Mouse (Mus musculus) CH12.LX (cell line): ENCODE data around the gene Mst1. TPM values are rescaled to one million over a fixed set of nuclear protein-coding genes. Genes with fewer than 3 reads are reported as not detected.

ENCODE experiments used
- DNase-seq: peaks from one replicate; pipeline ENCODE4 v3.0.0-alpha.2; 2013; ENCODE audit errors: extremely low read depth
- H3K27ac ChIP-seq: 2 replicates; pipeline ENCODE4 v1.5.1; 2012; ENCODE audit warnings: low read depth, mild to moderate bottlenecking, control low read depth, moderate library complexity; ENCODE audit not compliant: insufficient read depth
- H3K27me3 ChIP-seq: replicated peaks from 2 replicates; pipeline ENCODE3; 2012; ENCODE audit warnings: inconsistent platforms
- H3K36me3 ChIP-seq, 2 experiments: replicated peaks in 1 of 2; 2 replicates each; pipeline versions ENCODE3 to v1.6.1; 2012; ENCODE audit warnings: inconsistent platforms in 1 of 2, low read length in 1 of 2, mild to moderate bottlenecking in 1 of 2, mixed read lengths in 1 of 2, moderate library complexity in 1 of 2; ENCODE audit not compliant: control insufficient read depth in 1 of 2, insufficient read depth in 1 of 2
- H3K4me1 ChIP-seq, 2 experiments: 2 replicates each; pipeline ENCODE4 v1.6.1; 2012; ENCODE audit warnings: inconsistent platforms in 1 of 2, moderate library complexity in 1 of 2; ENCODE audit not compliant: insufficient read depth in 2 of 2, control insufficient read depth in 1 of 2
- H3K4me2 ChIP-seq: 2 replicates; pipeline ENCODE4 v1.6.1; 2012; ENCODE audit warnings: low read depth, mild to moderate bottlenecking, control low read depth; ENCODE audit not compliant: poor library complexity, insufficient read depth, severe bottlenecking
- H3K4me3 ChIP-seq, 3 experiments: fragments of 150-350 bp in 1 of 3; sonication (generic) in 1 of 3; replicated peaks in 1 of 3; 2 replicates each; pipeline versions ENCODE3 to v1.5.1; 2011 to 2012; ENCODE audit warnings: low read depth in 2 of 3, low read length in 2 of 3, mild to moderate bottlenecking in 2 of 3, moderate library complexity in 2 of 3, control low read depth in 1 of 3, improper control_type of control experiment in 1 of 3, inconsistent platforms in 1 of 3, mixed read lengths in 1 of 3; ENCODE audit not compliant: poor library complexity in 1 of 3
- H3K79me2 ChIP-seq: replicated peaks from 2 replicates; pipeline ENCODE4 v1.6.1; 2012; ENCODE audit warnings: mild to moderate bottlenecking, moderate library complexity; ENCODE audit not compliant: control insufficient read depth, poor library complexity, insufficient read depth, severe bottlenecking; ENCODE audit errors: extremely low read depth
- H3K9ac ChIP-seq: 2 replicates; pipeline ENCODE4 v1.6.1; 2012; ENCODE audit warnings: low read depth, mild to moderate bottlenecking, control low read depth, moderate library complexity; ENCODE audit not compliant: insufficient read depth
- H3K9me3 ChIP-seq: replicated peaks from 2 replicates; pipeline ENCODE3; 2012; ENCODE audit warnings: low read length, inconsistent platforms, mixed read lengths
- BHLHE40 ChIP-seq: IDR thresholded peaks from 2 replicates; pipeline ENCODE4 v1.6.1; 2011; ENCODE audit warnings: mild to moderate bottlenecking, low read depth, low read length, improper control_type of control experiment
- CTCF ChIP-seq, 2 experiments: IDR thresholded peaks in 1 of 2; conservative IDR thresholded peaks in 1 of 2; 2 replicates each; pipeline ENCODE4 v1.5.1; 2011 to 2012; ENCODE audit warnings: low read depth in 2 of 2, low read length in 2 of 2, improper control_type of control experiment in 1 of 2, inconsistent platforms in 1 of 2, mild to moderate bottlenecking in 1 of 2, moderate library complexity in 1 of 2
- ELF1 ChIP-seq: IDR thresholded peaks from 2 replicates; pipeline ENCODE4 v1.6.1; 2014; ENCODE audit warnings: low read depth, mild to moderate bottlenecking, inconsistent platforms, low read length, improper control_type of control experiment
- IRF4 ChIP-seq: IDR thresholded peaks from 2 replicates; pipeline ENCODE4 v1.6.1; 2014; ENCODE audit warnings: low read depth, mild to moderate bottlenecking, inconsistent platforms, low read length, improper control_type of control experiment
- JUN ChIP-seq: IDR thresholded peaks from 2 replicates; pipeline ENCODE4 v1.6.1; 2011; ENCODE audit warnings: low read depth, mild to moderate bottlenecking, low read length, improper control_type of control experiment, moderate library complexity; ENCODE audit not compliant: insufficient read depth
- KAT2A ChIP-seq: IDR thresholded peaks from 2 replicates; pipeline ENCODE4 v1.6.1; 2012; ENCODE audit warnings: low read length, improper control_type of control experiment, inconsistent platforms; ENCODE audit not compliant: insufficient replicate concordance
- MAX ChIP-seq: IDR thresholded peaks from 2 replicates; pipeline ENCODE4 v1.6.1; 2011; ENCODE audit warnings: low read length, improper control_type of control experiment
- MEF2A ChIP-seq: IDR thresholded peaks from 2 replicates; pipeline ENCODE4 v1.6.1; 2014; ENCODE audit warnings: low read depth, mild to moderate bottlenecking, inconsistent platforms, low read length, improper control_type of control experiment, borderline replicate concordance
- PAX5 ChIP-seq: IDR thresholded peaks from 2 replicates; pipeline ENCODE4 v1.6.1; 2012; ENCODE audit warnings: low read length, inconsistent platforms, mixed read lengths
- POLR2AphosphoS2 ChIP-seq: IDR thresholded peaks from 2 replicates; pipeline ENCODE4 v1.6.1; 2011; ENCODE audit warnings: low read depth, low read length, improper control_type of control experiment
- RCOR1 ChIP-seq: conservative IDR thresholded peaks from 2 replicates; pipeline ENCODE4 v1.6.1; 2012; ENCODE audit warnings: low read depth, mild to moderate bottlenecking, inconsistent platforms, low read length, improper control_type of control experiment
- SMC3 ChIP-seq: IDR thresholded peaks from 2 replicates; pipeline ENCODE4 v1.6.1; 2011; ENCODE audit warnings: low read depth, low read length, improper control_type of control experiment
- TBP ChIP-seq: conservative IDR thresholded peaks from 2 replicates; pipeline ENCODE4 v1.6.1; 2011; ENCODE audit warnings: low read depth, low read length, improper control_type of control experiment
- ZC3H11A ChIP-seq: IDR thresholded peaks from 2 replicates; pipeline ENCODE4 v1.6.1; 2012; ENCODE audit warnings: low read depth, mild to moderate bottlenecking, inconsistent platforms, low read length, improper control_type of control experiment
- ZKSCAN1 ChIP-seq: IDR thresholded peaks from 2 replicates; pipeline ENCODE4 v1.6.1; 2012; ENCODE audit warnings: low read depth, inconsistent platforms, low read length, improper control_type of control experiment, borderline replicate concordance
- ZMIZ1 ChIP-seq: IDR thresholded peaks from 2 replicates; pipeline ENCODE4 v1.6.1; 2012; ENCODE audit warnings: low read depth, mild to moderate bottlenecking, inconsistent platforms, low read length, improper control_type of control experiment
- dilution Hi-C: fragments of 300-500 bp; cut with MboI; formaldehyde crosslinking; loops from 2 replicates; pipeline ENCODE4 v1.14.3; 2020; ENCODE audit warnings: low sequenced_read_pairs; ENCODE audit not compliant: extremely low pct_unique_long_range_greater_than_20kb, extremely low pct_ligation_motif_present
- in situ Hi-C: fragments of 300-500 bp; cut with MboI; formaldehyde crosslinking; loops from 3 replicates; pipeline ENCODE4 v1.14.3; 2019; ENCODE audit warnings: low sequenced_read_pairs, low pct_ligation_motif_present, low pct_unique_long_range_greater_than_20kb, mixed read lengths
- polyA plus RNA-seq: library from polyadenylated mRNA; unstranded; fragments of >175 nt; gene quantifications from 2 replicates; pipeline ENCODE4 v1.2.1, GENCODE M21; 2012; ENCODE audit warnings: low read depth; ENCODE audit not compliant: insufficient read length
- total RNA-seq, 2 experiments: library from RNA; depleted of rRNA; stranded (reverse); fragments of 300-350 nt in 1 of 2; fragments of >200 nt in 1 of 2; gene quantifications; 2 replicates each; pipeline ENCODE4 v1.2.3; 2012 to 2014

Mst1 gene
- total and polyA plus RNA-seq, 3 experiments = 16.9 to 59.6 (median 21.4) TPM

- TF ChIP-seq ZC3H11A (no peak), TBP (no peak), MAX (peak; percentile 99), JUN (no peak), POLR2AphosphoS2 (no peak; the same call in 1 of the 2 replicates), ELF1 (peak; percentile 96), MEF2A (peak; percentile 46; the same call in 1 of the 2 replicates), RCOR1 (peak; percentile 81)
- TF ChIP-seq, all 38 proteins: peak for 22
These were observed 24.7 kb downstream of the Mst1 start (continued) for GRCm38 (mm10) chr9:108104766-108105548.

- Histone ChIP-seq H3K27ac (peak overlapping the region; percentile 51; the same call in 1 of the 2 replicates), H3K9me3 (no peaks in the 10 kb centered on the region), H3K4me3 (peak overlapping the region; percentile 68 to 80 (median 79)), H3K79me2 (peaks cover 5% of the 10 kb centered on the region), H3K9ac (peak overlapping the region; percentile 57), H3K36me3 (peaks cover 19 to 70% of the 10 kb centered on the region in 2 experiments)
- in situ Hi-C loops = loop anchor here (10.0 kb wide), 1 partner anchor 179 kb away; no protein-coding TSS in a partner anchor
- DNase-seq = no peak
- dilution Hi-C loops = no loop called here
- TF ChIP-seq ZKSCAN1 (no peak), PAX5 (no peak), SMC3 (no peak), JUN (no peak), POLR2AphosphoS2 (no peak), IRF4 (no peak), BHLHE40 (no peak)
- TF ChIP-seq, all 38 proteins: peak for 0
- peak overlapping the region; percentile 76 for H3K4me2 ChIP-seq
- no peaks in the 10 kb centered on the region for H3K27me3 ChIP-seq
- H3K4me1 ChIP-seq = peaks cover 11 to 47% of the 10 kb centered on the region in 2 experiments
These were observed 25.3 kb downstream of the Mst1 start for GRCm38 (mm10) chr9:108105549-108105863.

- H3K9ac ChIP-seq = peak overlapping the region; percentile 57; the same call in 1 of the 2 replicates
- no peaks in the 10 kb centered on the region for H3K9me3 ChIP-seq
- H3K27me3 ChIP-seq = no peaks in the 10 kb centered on the region
- H3K4me2 ChIP-seq = peak overlapping the region; percentile 76
- H3K27ac ChIP-seq = no peak overlapping the region
- peaks cover 18 to 70% of the 10 kb centered on the region in 2 experiments for H3K36me3 ChIP-seq
- TF ChIP-seq ZMIZ1 (no peak), SMC3 (peak; percentile 21; the same call in 1 of the 2 replicates), CTCF (conservative IDR thresholded peaks at IDR 0.05 in 1 of 2, IDR thresholded peaks at IDR 0.05 in 1 of 2; ENCODE audit: low read depth in 2 of 2, low read length in 2 of 2) (peak; percentile 28 to 59; a peak in 2 of 4 replicates), KAT2A (no peak)
- peaks cover 5% of the 10 kb centered on the region for H3K79me2 ChIP-seq
- DNase-seq = peak; percentile 38
- H3K4me3 ChIP-seq = peak overlapping the region; percentile 68 to 80 (median 79)
- dilution Hi-C loops = no loop called here
- in situ Hi-C loops = loop anchor here (10.0 kb wide), 1 partner anchor 179 kb away; no protein-coding TSS in a partner anchor
- peaks cover 11 to 47% of the 10 kb centered on the region in 2 experiments for H3K4me1 ChIP-seq
These were observed 25.9 kb downstream of the Mst1 start for GRCm38 (mm10) chr9:108106090-108106489.
